Mouse (Mus musculus) hematopoietic stem cell, adult 5-6 weeks (primary cell): Measurements from ENCODE around the gene Cybrd1. TPM values are rescaled to one million over a fixed set of nuclear protein-coding genes. Genes with fewer than 3 reads are reported as not detected.

ENCODE experiments used
- ATAC-seq, 2 experiments: fragments of 125-278 bp in 1 of 2; replicated peaks in 1 of 2; 2 replicates each; pipeline ENCODE4 v1.8.0; 2016 to 2017; ENCODE audit warnings: inconsistent platforms in 2 of 2, mild to moderate bottlenecking in 2 of 2, moderate number of reproducible peaks in 2 of 2, low read depth in 1 of 2, moderate TSS enrichment in 1 of 2; ENCODE audit not compliant: low FRiP score in 2 of 2, poor library complexity in 2 of 2, severe bottlenecking in 2 of 2, insufficient read depth in 1 of 2, low TSS enrichment in 1 of 2
- total RNA-seq: library from RNA; stranded (forward); fragments of 172-1452, 232-1000 nt; gene quantifications from 2 replicates; pipeline ENCODE4 v1.2.3, GENCODE M21; 2017

Gene Cybrd1
- total RNA-seq, 1 experiment from 2014 or later: not detected

- no peak; a peak in 1 of 4 replicates for ATAC-seq
Observed at GRCm38 (mm10) chr2:71192195-71192807, 74.6 kb downstream of the Cybrd1 start.

Other genes starting within 250 kb of the Cybrd1 start
- 16.7 and 17.2 TPM in 2 replicates for gene Dcaf17, start 62.6 kb upstream of the Cybrd1 start, total RNA-seq
- 14.1 and 20.8 TPM in 2 replicates for gene Mettl8, start 62.3 kb upstream of the Cybrd1 start, total RNA-seq
- 124 and 125 TPM in 2 replicates for gene Dync1i2, start 93.8 kb downstream of the Cybrd1 start, total RNA-seq
- gene Slc25a12, start 249.8 kb downstream of the Cybrd1 start, total RNA-seq: 45.8 and 65.9 TPM in 2 replicates